Mouse (Mus musculus): Measurements from ENCODE around the gene Pip4k2b. TPM values are rescaled to one million over a fixed set of nuclear protein-coding genes. Genes with fewer than 3 reads are reported as not detected.
A peak's percentile ranks its signal among the peaks of the same experiment; 100 is the strongest.

Gene Pip4k2b
- polyA plus RNA-seq, 1 experiment from 2014 or later, result 5.0 TPM

GRCm38 (mm10) chr11:97776497-97777128 lies 32.1 kb upstream of the Pip4k2b start:
- ATAC-seq (ENCODE audit: low FRiP score), result no peak
- WGBS, result 58% methylated on average over 5 of the region's 5 CpGs
- H3K27me3 ChIP-seq (replicated peaks), result no peaks in the 10 kb centered on the region
- no peak overlapping the region for H3K9ac ChIP-seq (replicated peaks)
- peaks cover 50% of the 10 kb centered on the region for H3K36me3 ChIP-seq
- H3K4me2 ChIP-seq, result no peak overlapping the region
- no peak overlapping the region for H3K27ac ChIP-seq (replicated peaks)
- peaks cover 24% of the 10 kb centered on the region for H3K4me1 ChIP-seq
- no peak overlapping the region for H3K4me3 ChIP-seq (replicated peaks)
- H3K9me3 ChIP-seq (replicated peaks), result no peaks in the 10 kb centered on the region

GRCm38 (mm10) chr11:97775808-97776496 lies 31.4 kb upstream of the Pip4k2b start, which contains the start of gene 1700001P01Rik:
TSS of gene 1700001P01Rik (minus strand) at chr11:97775918.
- 39% methylated on average over 17 of the region's 17 CpGs for WGBS
- Histone ChIP-seq H3K27me3 (replicated peaks) (no peaks in the 10 kb centered on the region), H3K9me3 (replicated peaks) (no peaks in the 10 kb centered on the region), H3K4me3 (replicated peaks) (no peak within 1 kb of the TSS), H3K36me3 (peaks cover 49% of the 10 kb centered on the region), H3K9ac (replicated peaks) (no peak within 1 kb of the TSS), H3K4me2 (no peak within 1 kb of the TSS), H3K27ac (replicated peaks) (no peak within 1 kb of the TSS), H3K4me1 (peaks cover 19% of the 10 kb centered on the region)
- no peak for ATAC-seq (ENCODE audit: low FRiP score)

- H3K9me3 ChIP-seq (replicated peaks), result no peaks in the 10 kb centered on the region
- H3K4me2 ChIP-seq, result no peak overlapping the region
- 80% methylated on average over 13 of the region's 13 CpGs for WGBS
- H3K36me3 ChIP-seq, result peaks cover 42% of the 10 kb centered on the region
- no peak for ATAC-seq (ENCODE audit: low FRiP score)
- H3K27ac ChIP-seq (replicated peaks), result no peak overlapping the region
- no peaks in the 10 kb centered on the region for H3K27me3 ChIP-seq (replicated peaks)
- no peak overlapping the region for H3K4me3 ChIP-seq (replicated peaks)
- peaks cover 11% of the 10 kb centered on the region for H3K4me1 ChIP-seq
- H3K9ac ChIP-seq (replicated peaks), result no peak overlapping the region
Measured at GRCm38 (mm10) chr11:97775186-97775585, 30.7 kb upstream of the Pip4k2b start.

GRCm38 (mm10) chr11:97771410-97771809 lies 26.9 kb upstream of the Pip4k2b start:
- Histone ChIP-seq H3K9me3 (replicated peaks) (no peaks in the 10 kb centered on the region), H3K4me3 (replicated peaks) (no peak overlapping the region), H3K27ac (replicated peaks) (no peak overlapping the region), H3K36me3 (peaks cover 7% of the 10 kb centered on the region), H3K27me3 (replicated peaks) (no peaks in the 10 kb centered on the region), H3K4me1 (peaks cover 4% of the 10 kb centered on the region; the same call in 1 of the 2 replicates), H3K9ac (replicated peaks) (no peak overlapping the region), H3K4me2 (no peak overlapping the region)
- 82% methylated on average over 14 of the region's 14 CpGs for WGBS
- no peak for ATAC-seq (ENCODE audit: low FRiP score)

- no peaks in the 10 kb centered on the region for H3K36me3 ChIP-seq
- 39% methylated on average over 2 of the region's 2 CpGs for WGBS
- no peak for ATAC-seq (ENCODE audit: low FRiP score)
Measured at GRCm38 (mm10) chr11:97769704-97770103, 25.2 kb upstream of the Pip4k2b start.

GRCm38 (mm10) chr11:97766154-97766881 lies 21.8 kb upstream of the Pip4k2b start, which contains the start of gene Cwc25:
TSS of gene Cwc25 (minus strand) at chr11:97766556.
- under 1% methylated on average over 38 of the region's 38 CpGs for WGBS
- H3K9ac ChIP-seq (replicated peaks), result peak within 1 kb of the TSS; percentile 88
- peak within 1 kb of the TSS; percentile 82 for H3K4me3 ChIP-seq (replicated peaks)
- ATAC-seq (ENCODE audit: low FRiP score), result peak; percentile 94
- no peaks in the 10 kb centered on the region for H3K27me3 ChIP-seq (replicated peaks)
- peaks cover 22% of the 10 kb centered on the region for H3K36me3 ChIP-seq
- H3K27ac ChIP-seq (replicated peaks), result peak within 1 kb of the TSS; percentile 92
- H3K9me3 ChIP-seq (replicated peaks), result no peaks in the 10 kb centered on the region
- H3K4me2 ChIP-seq, result peak within 1 kb of the TSS; percentile 81
- peaks cover 23% of the 10 kb centered on the region for H3K4me1 ChIP-seq

More at GRCm38 (mm10) chr11:97769704-97770103, 25.2 kb upstream of the Pip4k2b start:
- Histone ChIP-seq H3K27me3 (replicated peaks) (no peaks in the 10 kb centered on the region), H3K9ac (replicated peaks) (no peak overlapping the region), H3K4me2 (no peak overlapping the region), H3K27ac (replicated peaks) (no peak overlapping the region), H3K4me3 (replicated peaks) (no peak overlapping the region), H3K9me3 (replicated peaks) (no peaks in the 10 kb centered on the region), H3K4me1 (peaks cover 17% of the 10 kb centered on the region)

- H3K4me3 ChIP-seq (replicated peaks), result no peak overlapping the region
- H3K36me3 ChIP-seq, result peaks cover 58% of the 10 kb centered on the region
Measured at GRCm38 (mm10) chr11:97761638-97762037, 17.1 kb upstream of the Pip4k2b start.

GRCm38 (mm10) chr11:97758942-97759341 lies 14.4 kb upstream of the Pip4k2b start:
- no peak overlapping the region for H3K4me3 ChIP-seq (replicated peaks)
- H3K27ac ChIP-seq (replicated peaks), result no peak overlapping the region
- no peak for ATAC-seq (ENCODE audit: low FRiP score)
- H3K4me2 ChIP-seq, result no peak overlapping the region
- H3K9ac ChIP-seq (replicated peaks), result no peak overlapping the region
- H3K4me1 ChIP-seq, result no peaks in the 10 kb centered on the region
- peaks cover 75% of the 10 kb centered on the region for H3K36me3 ChIP-seq
- WGBS, result 90% methylated on average over 6 of the region's 6 CpGs
- no peaks in the 10 kb centered on the region for H3K27me3 ChIP-seq (replicated peaks)
- no peaks in the 10 kb centered on the region for H3K9me3 ChIP-seq (replicated peaks)

More at GRCm38 (mm10) chr11:97761638-97762037, 17.1 kb upstream of the Pip4k2b start:
- H3K27me3 ChIP-seq (replicated peaks), result no peaks in the 10 kb centered on the region
- H3K9ac ChIP-seq (replicated peaks), result no peak overlapping the region
- no peak overlapping the region for H3K4me2 ChIP-seq
- H3K9me3 ChIP-seq (replicated peaks), result no peaks in the 10 kb centered on the region
- peaks cover 19% of the 10 kb centered on the region for H3K4me1 ChIP-seq
- ATAC-seq (ENCODE audit: low FRiP score), result no peak
- H3K27ac ChIP-seq (replicated peaks), result no peak overlapping the region

GRCm38 (mm10) chr11:97758125-97758524 lies 13.6 kb upstream of the Pip4k2b start:
- Histone ChIP-seq H3K9me3 (replicated peaks) (no peaks in the 10 kb centered on the region), H3K36me3 (peaks cover 79% of the 10 kb centered on the region), H3K27ac (replicated peaks) (no peak overlapping the region), H3K4me2 (no peak overlapping the region), H3K9ac (replicated peaks) (no peak overlapping the region), H3K4me1 (no peaks in the 10 kb centered on the region), H3K4me3 (replicated peaks) (no peak overlapping the region), H3K27me3 (replicated peaks) (no peaks in the 10 kb centered on the region)
- 98% methylated on average over 1 of the region's 1 CpGs for WGBS
- ATAC-seq (ENCODE audit: low FRiP score), result no peak

- H3K4me2 ChIP-seq, result no peak overlapping the region
- ATAC-seq (ENCODE audit: low FRiP score), result no peak
- H3K27ac ChIP-seq (replicated peaks), result no peak overlapping the region
- no peaks in the 10 kb centered on the region for H3K27me3 ChIP-seq (replicated peaks)
- H3K4me3 ChIP-seq (replicated peaks), result no peak overlapping the region
- no peaks in the 10 kb centered on the region for H3K4me1 ChIP-seq
- WGBS, result 90% methylated on average over 8 of the region's 8 CpGs
- no peak overlapping the region for H3K9ac ChIP-seq (replicated peaks)
- H3K36me3 ChIP-seq, result peaks cover 84% of the 10 kb centered on the region
- no peaks in the 10 kb centered on the region for H3K9me3 ChIP-seq (replicated peaks)
Measured at GRCm38 (mm10) chr11:97753277-97753676, 8.8 kb upstream of the Pip4k2b start.

GRCm38 (mm10) chr11:97748496-97748895 lies 4.0 kb upstream of the Pip4k2b start:
- H3K9me3 ChIP-seq (replicated peaks), result no peaks in the 10 kb centered on the region
- no peak overlapping the region for H3K4me2 ChIP-seq
- H3K4me1 ChIP-seq, result peaks cover 4% of the 10 kb centered on the region
- WGBS, result 89% methylated on average over 5 of the region's 5 CpGs
- no peak overlapping the region for H3K27ac ChIP-seq (replicated peaks)
- no peak overlapping the region for H3K9ac ChIP-seq (replicated peaks)
- peaks cover 68% of the 10 kb centered on the region for H3K36me3 ChIP-seq
- no peak overlapping the region for H3K4me3 ChIP-seq (replicated peaks)
- ATAC-seq (ENCODE audit: low FRiP score), result no peak
- no peaks in the 10 kb centered on the region for H3K27me3 ChIP-seq (replicated peaks)

Measured in neural tube, embryonic 15.5 days (tissue).